Mouse (Mus musculus) intestine, postnatal 0 days (tissue): ENCODE results near the gene Vasn. TPM values are rescaled to one million over a fixed set of nuclear protein-coding genes. Genes with fewer than 3 reads are reported as not detected.
"Not testable (repeated sequence)": the region's sequence is repeated elsewhere in the genome, so short reads cannot be mapped to it uniquely, and the experiment has no call there.

ENCODE experiments used
- ATAC-seq: fragments of 200-750 bp; cut with Nextera tagmentation; 2 replicates; pipeline ENCODE4 v1.8.0; 2017; ENCODE audit warnings: mild to moderate bottlenecking, moderate TSS enrichment, moderate library complexity
- H3K27ac ChIP-seq: fragments of 300-500 bp; sonication (generic); 2 replicates; pipeline ENCODE4 v1.5.1; 2014; ENCODE audit warnings: mild to moderate bottlenecking, low read depth, low read length, moderate library complexity
- H3K27me3 ChIP-seq: fragments of 300-500 bp; sonication (generic); replicated peaks from 2 replicates; pipeline ENCODE4 v1.6.1; 2014; ENCODE audit warnings: low read length, mixed read lengths; ENCODE audit not compliant: control insufficient read depth, insufficient read depth
- H3K36me3 ChIP-seq: fragments of 300-500 bp; sonication (generic); 2 replicates; pipeline ENCODE4 v1.6.1; 2014; ENCODE audit warnings: mild to moderate bottlenecking, moderate library complexity; ENCODE audit not compliant: control insufficient read depth, insufficient read depth
- H3K4me1 ChIP-seq: fragments of 300-500 bp; sonication (generic); replicated peaks from 2 replicates; pipeline ENCODE4 v1.6.1; 2014; ENCODE audit warnings: antibody characterized with exemption, low read length, mixed read lengths; ENCODE audit not compliant: control insufficient read depth, insufficient read depth
- H3K4me2 ChIP-seq: fragments of 300-500 bp; sonication (generic); replicated peaks from 2 replicates; pipeline ENCODE4 v1.6.1; 2014; ENCODE audit warnings: low read depth, mild to moderate bottlenecking, moderate library complexity
- H3K4me3 ChIP-seq: fragments of 300-500 bp; sonication (generic); 2 replicates; pipeline ENCODE4 v1.5.1; 2014; ENCODE audit warnings: low read depth, low read length
- H3K9ac ChIP-seq: fragments of 300-500 bp; sonication (generic); 2 replicates; pipeline ENCODE4 v1.6.1; 2014; ENCODE audit warnings: mild to moderate bottlenecking, low read depth, low read length
- H3K9me3 ChIP-seq: fragments of 300-500 bp; sonication (generic); 2 replicates; pipeline ENCODE4 v1.6.1; 2016; ENCODE audit warnings: mixed run types; ENCODE audit not compliant: control insufficient read depth
- CTCF ChIP-seq: sonication (generic); IDR thresholded peaks from 2 replicates; pipeline ENCODE4 v1.5.1; 2016; ENCODE audit warnings: low read depth, mild to moderate bottlenecking, control low read depth, antibody characterized with exemption, moderate library complexity
- WGBS: fragments of 180-500 bp; shearing (Covaris S2); extraction: QIAGEN DNeasy Blood & Tissue Kit; methylation state at CpG from one replicate; pipeline ENCODE4 v1.1.7; 2014; 5-methylcytosine and 5-hydroxymethylcytosine counted together
- polyA plus RNA-seq: library from polyadenylated mRNA; unstranded; fragments of >200 nt; fragmentation: Nextera tagmentation; extraction: Ambion mirVana; gene quantifications from 2 replicates; pipeline ENCODE4 v1.2.1, GENCODE M21; 2015

The Vasn gene
- polyA plus RNA-seq, 1 experiment from 2014 or later: 5.0 TPM

GRCm38 (mm10) chr16:4683581-4684456 lies 44.1 kb downstream of the Vasn start:
- WGBS: under 1% methylated on average over 54 of the region's 54 CpGs
- Histone ChIP-seq H3K4me2 (peak overlapping the region; percentile 94), H3K27me3 (no peaks in the 10 kb centered on the region), H3K4me3 (peak overlapping the region; percentile 96), H3K9ac (peak overlapping the region; percentile 87), H3K4me1 (peaks cover 5% of the 10 kb centered on the region; the same call in 1 of the 2 replicates), H3K9me3 (no peaks in the 10 kb centered on the region), H3K36me3 (peaks cover 13% of the 10 kb centered on the region), H3K27ac (peak overlapping the region; percentile 46)
- ATAC-seq: peak; percentile 80
- peak; percentile 16; the same call in 1 of the 2 replicates for TF ChIP-seq CTCF

- no peak for TF ChIP-seq CTCF
- Histone ChIP-seq H3K27ac (peak overlapping the region; percentile 17), H3K9ac (peak overlapping the region; percentile 87), H3K4me1 (0 out of 2 replicates have a peak, but pooled peaks cover 2% of the 10 kb centered on the region), H3K9me3 (no peaks in the 10 kb centered on the region), H3K4me2 (peak overlapping the region; percentile 94), H3K27me3 (no peaks in the 10 kb centered on the region), H3K4me3 (peak overlapping the region; percentile 96), H3K36me3 (peaks cover 13% of the 10 kb centered on the region)
- WGBS: 1% methylated on average over 9 of the region's 9 CpGs
- no peak for ATAC-seq
These were observed 44.7 kb downstream of the Vasn start for GRCm38 (mm10) chr16:4684457-4684791.

- 100% methylated on average over 4 of the region's 4 CpGs for WGBS
- peaks cover 46% of the 10 kb centered on the region for H3K36me3 ChIP-seq
These were observed 49.6 kb downstream of the Vasn start for GRCm38 (mm10) chr16:4689371-4689770.

More at GRCm38 (mm10) chr16:4689371-4689770, 49.6 kb downstream of the Vasn start:
- not testable (repeated sequence) for H3K4me2 ChIP-seq, H3K27ac ChIP-seq, H3K9ac ChIP-seq, H3K4me1 ChIP-seq, H3K9me3 ChIP-seq, H3K27me3 ChIP-seq, H3K4me3 ChIP-seq, ATAC-seq
- TF ChIP-seq CTCF: peak; percentile 38

Other genes with a start within 250 kb of the Vasn start
- 1.5 and 2.1 TPM in 2 replicates for gene Adcy9, start 219.4 kb upstream of the Vasn start, polyA plus RNA-seq
- 2.2 and 2.4 TPM in 2 replicates for gene Srl, start 98.1 kb upstream of the Vasn start, polyA plus RNA-seq
- gene Tfap4, start 80.1 kb upstream of the Vasn start, polyA plus RNA-seq: 9.3 and 10.8 TPM in 2 replicates
- gene Glis2, start 45.2 kb upstream of the Vasn start, polyA plus RNA-seq: 9.2 and 10.5 TPM in 2 replicates
- gene Pam16, start 15.0 kb upstream of the Vasn start, polyA plus RNA-seq: 63.3 and 72.1 TPM in 2 replicates
- gene Dnaja3, start within 50 bp of the Vasn start, polyA plus RNA-seq: 37.9 and 38.6 TPM in 2 replicates
- gene Coro7, start 39.8 kb downstream of the Vasn start, polyA plus RNA-seq: 25.3 and 27.5 TPM in 2 replicates
- gene Nmral1, start 79.4 kb downstream of the Vasn start, polyA plus RNA-seq: 10.2 and 11.6 TPM in 2 replicates
- gene Hmox2, start 86.4 kb downstream of the Vasn start, polyA plus RNA-seq: 63.1 and 64.3 TPM in 2 replicates
- 68.0 and 75.2 TPM in 2 replicates for gene Cdip1, start 150.4 kb downstream of the Vasn start, polyA plus RNA-seq
- gene 4930562C15Rik, start 195.5 kb downstream of the Vasn start, polyA plus RNA-seq: not detected in 2 replicates
- 22.9 and 24.9 TPM in 2 replicates for gene Ubald1, start 240.4 kb downstream of the Vasn start, polyA plus RNA-seq
- 57.8 and 62.8 TPM in 2 replicates for gene Mgrn1, start 246.3 kb downstream of the Vasn start, polyA plus RNA-seq